Mouse (Mus musculus): ENCODE data around the gene Cela3b. TPM values are rescaled to one million over a fixed set of nuclear protein-coding genes. Genes with fewer than 3 reads are reported as not detected.
"Not testable (repeated sequence)": the region's sequence is repeated elsewhere in the genome, so short reads cannot be mapped to it uniquely, and the experiment has no call there.

Gene Cela3b
- total RNA-seq, 4 experiments from 2014 or later, result not detected

- no peak for DNase-seq (ENCODE audit: low spot score in 2 of 2)
Measured at GRCm38 (mm10) chr4:137461981-137462690, 31.8 kb upstream of the Cela3b start.

- no peak for DNase-seq (ENCODE audit: low spot score in 2 of 2)
Measured at GRCm38 (mm10) chr4:137461217-137461616, 30.9 kb upstream of the Cela3b start.

GRCm38 (mm10) chr4:137460676-137461075, 30.3 kb upstream of the Cela3b start:
- no peak for DNase-seq (ENCODE audit: low spot score in 2 of 2)

GRCm38 (mm10) chr4:137458861-137459260, 28.5 kb upstream of the Cela3b start:
- DNase-seq (ENCODE audit: low spot score in 2 of 2), result no peak

- DNase-seq (ENCODE audit: low spot score in 2 of 2), result no peak
Measured at GRCm38 (mm10) chr4:137458310-137458709, 28.0 kb upstream of the Cela3b start.

GRCm38 (mm10) chr4:137457292-137457691, 27.0 kb upstream of the Cela3b start:
- DNase-seq (ENCODE audit: low spot score in 2 of 2), result no peak

- no peak for DNase-seq (ENCODE audit: low spot score in 2 of 2)
Measured at GRCm38 (mm10) chr4:137456581-137456980, 26.2 kb upstream of the Cela3b start.

- DNase-seq (ENCODE audit: low spot score in 2 of 2), result no peak
Measured at GRCm38 (mm10) chr4:137454582-137454981, 24.2 kb upstream of the Cela3b start.

- DNase-seq (ENCODE audit: low spot score in 2 of 2), result no peak
Measured at GRCm38 (mm10) chr4:137453234-137453767, 23.0 kb upstream of the Cela3b start, which contains the start of gene 1700013G24Rik. Gene 1700013G24Rik (plus strand): TSS chr4:137453284.

GRCm38 (mm10) chr4:137452190-137452589, 21.9 kb upstream of the Cela3b start:
- DNase-seq (ENCODE audit: low spot score in 2 of 2), result no peak

GRCm38 (mm10) chr4:137449715-137450114, 19.4 kb upstream of the Cela3b start:
- no peak for DNase-seq (ENCODE audit: low spot score in 2 of 2)

- DNase-seq (ENCODE audit: low spot score in 2 of 2), result no peak
Measured at GRCm38 (mm10) chr4:137449132-137449531, 18.8 kb upstream of the Cela3b start.

- DNase-seq (ENCODE audit: low spot score in 2 of 2), result no peak
Measured at GRCm38 (mm10) chr4:137448641-137449040, 18.3 kb upstream of the Cela3b start.

GRCm38 (mm10) chr4:137448197-137448596, 17.9 kb upstream of the Cela3b start:
- no peak for DNase-seq (ENCODE audit: low spot score in 2 of 2)

GRCm38 (mm10) chr4:137447363-137448196, 17.2 kb upstream of the Cela3b start:
- no peak for DNase-seq (ENCODE audit: low spot score in 2 of 2)

GRCm38 (mm10) chr4:137445881-137446280, 15.5 kb upstream of the Cela3b start:
- no peak for DNase-seq (ENCODE audit: low spot score in 2 of 2)

GRCm38 (mm10) chr4:137443625-137444024, 13.3 kb upstream of the Cela3b start:
- DNase-seq (ENCODE audit: low spot score in 2 of 2), result peak; percentile 39 to 84

- no peak for DNase-seq (ENCODE audit: low spot score in 2 of 2)
Measured at GRCm38 (mm10) chr4:137441332-137441731, 11.0 kb upstream of the Cela3b start.

- DNase-seq (ENCODE audit: low spot score in 2 of 2), result no peak
Measured at GRCm38 (mm10) chr4:137438842-137439241, 8.5 kb upstream of the Cela3b start.

GRCm38 (mm10) chr4:137436979-137437669, 6.8 kb upstream of the Cela3b start:
- no peak for DNase-seq (ENCODE audit: low spot score in 2 of 2)

- DNase-seq (ENCODE audit: low spot score in 2 of 2), result not testable (repeated sequence)
Measured at GRCm38 (mm10) chr4:137432700-137433550, 2.6 kb upstream of the Cela3b start.
